Mouse (Mus musculus) liver, postnatal 0 days (tissue): ENCODE measurements at regions not wholly inside any gene's neighbourhood (a gene's known extent, or its start where the extent isn't known, plus 50 kb on each side); places are given as distances from the start of the nearest gene placed in this dataset.

Experiments used
- ATAC-seq: fragments of 200-750 bp; cut with Nextera tagmentation; 2 replicates; pipeline ENCODE4 v1.8.0; 2017; ENCODE audit warnings: mild to moderate bottlenecking, moderate library complexity
- DNase-seq: peaks from one replicate; pipeline ENCODE4 v3.0.0-alpha.2; 2016
- H3K27ac ChIP-seq: fragments of 300-500 bp; sonication (generic); 2 replicates; pipeline ENCODE4 v1.5.1; 2014; ENCODE audit warnings: antibody characterized with exemption, moderate library complexity, mild to moderate bottlenecking, low read depth
- H3K27me3 ChIP-seq: fragments of 300-500 bp; sonication (generic); 2 replicates; pipeline ENCODE4 v1.6.1; 2014; ENCODE audit warnings: low read length, control low read depth, mixed read lengths; ENCODE audit not compliant: insufficient read depth
- H3K36me3 ChIP-seq: fragments of 300-500 bp; sonication (generic); replicated peaks from 2 replicates; pipeline ENCODE4 v1.6.1; 2014; ENCODE audit warnings: mild to moderate bottlenecking, control low read depth, low read length, moderate library complexity, mixed read lengths; ENCODE audit not compliant: insufficient read depth
- H3K4me1 ChIP-seq: fragments of 300-500 bp; sonication (generic); 2 replicates; pipeline ENCODE4 v1.6.1; 2014; ENCODE audit warnings: antibody characterized with exemption, mild to moderate bottlenecking, control low read depth; ENCODE audit not compliant: insufficient read depth
- H3K4me2 ChIP-seq: fragments of 300-500 bp; sonication (generic); 2 replicates; pipeline ENCODE4 v1.6.1; 2014; ENCODE audit warnings: low read depth, mild to moderate bottlenecking, low read length, moderate library complexity, mixed read lengths
- H3K4me3 ChIP-seq: fragments of 300-500 bp; sonication (generic); 2 replicates; pipeline ENCODE4 v1.5.1; 2014; ENCODE audit warnings: low read depth, low read length
- H3K9ac ChIP-seq: fragments of 300-500 bp; sonication (generic); replicated peaks from 2 replicates; pipeline ENCODE4 v1.6.1; 2014; ENCODE audit warnings: mild to moderate bottlenecking, moderate library complexity
- H3K9me3 ChIP-seq: fragments of 300-500 bp; sonication (generic); 2 replicates; pipeline ENCODE4 v1.6.1; 2016; ENCODE audit warnings: mild to moderate bottlenecking, control low read depth, low read length, mixed read lengths
- CTCF ChIP-seq: sonication (generic); IDR thresholded peaks from 2 replicates; pipeline ENCODE4 v1.5.1; 2016; ENCODE audit warnings: antibody characterized with exemption, low read depth
- EP300 ChIP-seq: IDR thresholded peaks from 2 replicates; pipeline ENCODE4 v1.6.1; 2016; ENCODE audit warnings: antibody characterized with exemption, low read depth, mild to moderate bottlenecking
- WGBS: fragments of 180-500 bp; shearing (Covaris S2); extraction: QIAGEN DNeasy Blood & Tissue Kit; methylation state at CpG from one replicate; pipeline ENCODE4 v1.1.7; 2014; ENCODE audit not compliant: insufficient replicate concordance; 5-methylcytosine and 5-hydroxymethylcytosine counted together

- no peak for TF ChIP-seq CTCF
- TF ChIP-seq EP300, result no peak
- H3K27me3 ChIP-seq, result no peaks in the 10 kb centered on the region
- H3K9me3 ChIP-seq, result no peaks in the 10 kb centered on the region
- no peaks in the 10 kb centered on the region for H3K36me3 ChIP-seq
- no peak for DNase-seq
- ATAC-seq, result no peak
- H3K4me1 ChIP-seq, result no peaks in the 10 kb centered on the region
- H3K4me3 ChIP-seq, result no peak overlapping the region
- H3K9ac ChIP-seq, result no peak overlapping the region
- H3K27ac ChIP-seq, result no peak overlapping the region
- 44% methylated on average over 2 of the region's 2 CpGs for WGBS
- no peak overlapping the region for H3K4me2 ChIP-seq
These were observed 267.8 kb downstream of the Tcerg1l start for GRCm38 (mm10) chr7:138129701-138130100.

GRCm38 (mm10) chr7:138133427-138133826, 264.1 kb downstream of the Tcerg1l start:
- H3K4me2 ChIP-seq, result no peak overlapping the region
- TF ChIP-seq EP300, result no peak
- no peak for TF ChIP-seq CTCF

GRCm38 (mm10) chr7:138137934-138138333, 259.6 kb downstream of the Tcerg1l start:
- DNase-seq (no peak), ATAC-seq (no peak)
- H3K27ac ChIP-seq, result no peak overlapping the region
- no peak overlapping the region for H3K4me2 ChIP-seq
- TF ChIP-seq EP300 (no peak), CTCF (no peak)
- H3K36me3 ChIP-seq, result no peaks in the 10 kb centered on the region
- H3K4me3 ChIP-seq, result no peak overlapping the region
- H3K9me3 ChIP-seq, result no peaks in the 10 kb centered on the region
- H3K9ac ChIP-seq, result no peak overlapping the region
- WGBS, result 61% methylated on average over 1 of the region's 1 CpGs
- H3K4me1 ChIP-seq, result no peaks in the 10 kb centered on the region
- no peaks in the 10 kb centered on the region for H3K27me3 ChIP-seq

More at GRCm38 (mm10) chr7:138133427-138133826, 264.1 kb downstream of the Tcerg1l start:
- no peaks in the 10 kb centered on the region for H3K4me1 ChIP-seq
- DNase-seq (no peak), ATAC-seq (no peak)
- no peaks in the 10 kb centered on the region for H3K9me3 ChIP-seq
- H3K27ac ChIP-seq, result no peak overlapping the region
- 88% methylated on average over 6 of the region's 6 CpGs for WGBS
- H3K36me3 ChIP-seq, result no peaks in the 10 kb centered on the region
- H3K27me3 ChIP-seq, result no peaks in the 10 kb centered on the region
- no peak overlapping the region for H3K4me3 ChIP-seq
- no peak overlapping the region for H3K9ac ChIP-seq

- H3K4me2 ChIP-seq, result no peak overlapping the region
- no peak overlapping the region for H3K4me3 ChIP-seq
- no peaks in the 10 kb centered on the region for H3K9me3 ChIP-seq
- H3K27ac ChIP-seq, result no peak overlapping the region
- no peak for ATAC-seq
- H3K4me1 ChIP-seq, result no peaks in the 10 kb centered on the region
- TF ChIP-seq CTCF (no peak), EP300 (no peak)
- no peak overlapping the region for H3K9ac ChIP-seq
- no peaks in the 10 kb centered on the region for H3K27me3 ChIP-seq
- no peak for DNase-seq
- WGBS, result 77% methylated on average over 5 of the region's 5 CpGs
- H3K36me3 ChIP-seq, result no peaks in the 10 kb centered on the region
These were observed 257.8 kb downstream of the Tcerg1l start for GRCm38 (mm10) chr7:138139766-138140165.

GRCm38 (mm10) chr7:138149496-138149895, 248.0 kb downstream of the Tcerg1l start:
- no peaks in the 10 kb centered on the region for H3K27me3 ChIP-seq
- WGBS, result 53% methylated on average over 2 of the region's 2 CpGs
- no peak overlapping the region for H3K27ac ChIP-seq
- H3K9me3 ChIP-seq, result no peaks in the 10 kb centered on the region
- no peak for TF ChIP-seq EP300
- no peak for TF ChIP-seq CTCF
- no peak overlapping the region for H3K9ac ChIP-seq
- DNase-seq (no peak), ATAC-seq (no peak)
- no peaks in the 10 kb centered on the region for H3K36me3 ChIP-seq
- H3K4me2 ChIP-seq, result no peak overlapping the region
- H3K4me1 ChIP-seq, result no peaks in the 10 kb centered on the region
- no peak overlapping the region for H3K4me3 ChIP-seq

GRCm38 (mm10) chr7:138153455-138154167, 243.9 kb downstream of the Tcerg1l start:
- no peaks in the 10 kb centered on the region for H3K27me3 ChIP-seq
- DNase-seq (no peak), ATAC-seq (no peak)
- no peak overlapping the region for H3K4me2 ChIP-seq
- H3K4me3 ChIP-seq, result no peak overlapping the region
- H3K36me3 ChIP-seq, result no peaks in the 10 kb centered on the region
- no peak for TF ChIP-seq CTCF
- no peak for TF ChIP-seq EP300
- no peak overlapping the region for H3K27ac ChIP-seq
- no peaks in the 10 kb centered on the region for H3K4me1 ChIP-seq
- WGBS, result 61% methylated on average over 4 of the region's 4 CpGs
- H3K9ac ChIP-seq, result no peak overlapping the region
- no peaks in the 10 kb centered on the region for H3K9me3 ChIP-seq
